Mouse (Mus musculus): ENCODE measurements around the gene Pacsin2. TPM values are rescaled to one million over a fixed set of nuclear protein-coding genes. Genes with fewer than 3 reads are reported as not detected.
A peak's percentile ranks its signal among the peaks of the same experiment; 100 is the strongest.

Gene Pacsin2
- polyA plus RNA-seq, 1 experiment from 2014 or later: 24.3 TPM

DNA sequence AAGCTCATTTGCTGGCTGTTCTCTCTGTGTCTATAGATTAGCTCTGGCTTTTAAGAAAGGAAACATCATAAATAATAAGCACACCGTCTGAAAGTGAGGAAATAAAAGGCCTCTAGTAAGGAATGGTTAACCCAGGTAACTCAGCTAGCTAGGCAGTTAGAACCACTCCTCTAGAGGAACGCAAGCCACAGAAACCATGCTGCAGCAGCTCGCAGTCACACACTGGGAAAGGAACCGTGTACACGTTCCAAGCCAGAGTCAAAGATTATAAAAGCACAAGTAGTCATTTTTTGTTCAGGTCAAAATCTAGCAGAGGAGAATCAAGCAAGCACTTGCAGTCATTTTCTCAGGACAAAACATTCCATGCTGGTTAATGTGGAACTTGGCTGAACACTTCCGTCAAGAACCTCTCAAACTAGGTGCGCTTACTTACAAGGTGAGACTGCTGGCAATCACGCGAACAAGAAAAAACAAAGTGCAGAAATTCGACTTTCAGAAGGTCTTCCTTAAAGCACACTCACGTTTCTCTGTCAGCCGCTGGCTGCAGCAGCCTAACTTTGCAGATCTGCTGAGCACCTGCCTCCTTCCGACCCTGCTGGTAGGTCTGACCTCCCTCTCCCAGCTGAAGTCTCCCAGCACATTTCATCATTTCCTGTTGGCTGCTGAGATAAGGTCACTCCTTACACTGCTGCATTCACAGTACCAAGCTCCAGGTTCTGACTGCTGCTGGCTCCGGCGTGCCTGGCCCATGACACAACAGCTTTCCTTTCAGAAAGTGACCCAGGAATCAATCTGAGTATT, 32.0 kb downstream of the Pacsin2 start:
- peak overlapping the region; percentile 41 for H3K4me3 ChIP-seq (ENCODE audit: low read depth, low read length)
- peak overlapping the region; percentile 76 for H3K4me2 ChIP-seq (ENCODE audit: low read depth, low read length)
- WGBS (ENCODE audit: insufficient replicate concordance): 11% methylated on average over 15 of the region's 15 CpGs
- H3K27ac ChIP-seq (ENCODE audit: low read depth): peak overlapping the region; percentile 80
- no peaks in the 10 kb centered on the region for H3K27me3 ChIP-seq (ENCODE audit: insufficient read depth, low read length)
- H3K36me3 ChIP-seq (replicated peaks; ENCODE audit: insufficient read depth, low read length): no peaks in the 10 kb centered on the region
- peak; percentile 90 for ATAC-seq
- TF ChIP-seq EP300 (IDR thresholded peaks at IDR 0.05; ENCODE audit: low read depth): no peak; the same call in 1 of the 2 replicates
- TF ChIP-seq CTCF (IDR thresholded peaks at IDR 0.05; ENCODE audit: low read depth): peak; percentile 25
- peak; percentile 59 for DNase-seq
- peak overlapping the region; percentile 17 for H3K9ac ChIP-seq (replicated peaks)
- no peaks in the 10 kb centered on the region for H3K9me3 ChIP-seq (ENCODE audit: low read length)
- peaks cover 50% of the 10 kb centered on the region for H3K4me1 ChIP-seq (ENCODE audit: insufficient read depth)

DNA sequence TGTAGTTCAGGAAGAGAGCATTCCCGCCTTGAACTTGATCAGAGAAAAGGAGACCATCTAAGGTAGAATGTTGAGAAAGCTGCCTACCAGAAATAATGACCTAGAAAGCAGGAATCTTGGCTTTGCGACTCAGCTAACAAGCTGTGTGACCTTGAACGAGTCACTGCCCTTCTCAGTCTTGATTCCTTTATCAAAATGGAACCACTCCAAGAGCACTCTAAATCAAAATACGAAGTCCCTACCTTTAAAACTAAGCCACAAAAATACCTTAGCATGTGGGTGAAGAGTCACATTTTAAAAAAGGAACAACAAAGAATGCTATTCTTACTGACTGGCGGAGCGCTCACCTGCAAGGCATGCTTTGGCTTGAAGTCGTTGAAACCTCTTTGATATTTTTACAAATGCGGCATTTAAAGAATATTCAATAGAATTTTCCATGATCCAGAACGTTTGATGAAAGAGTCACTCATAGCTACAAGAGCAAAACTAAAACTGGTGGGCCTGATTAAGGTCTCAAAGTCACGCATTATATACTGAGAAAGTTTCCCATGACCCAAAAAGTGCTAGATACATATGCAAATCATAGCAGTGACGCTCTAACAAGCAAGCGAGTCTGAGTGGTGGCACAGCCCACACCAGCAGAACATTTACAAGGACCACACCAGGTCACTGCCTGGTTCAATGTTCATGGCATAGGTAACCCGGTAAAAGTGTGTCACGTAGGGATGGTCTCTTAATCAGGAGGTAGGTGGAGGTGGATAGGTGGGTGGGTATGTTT, 33.2 kb downstream of the Pacsin2 start:
- peak overlapping the region; percentile 80 for H3K27ac ChIP-seq (ENCODE audit: low read depth)
- WGBS (ENCODE audit: insufficient replicate concordance): 81% methylated on average over 14 of the region's 14 CpGs
- no peak for TF ChIP-seq EP300 (IDR thresholded peaks at IDR 0.05; ENCODE audit: low read depth)
- TF ChIP-seq CTCF (IDR thresholded peaks at IDR 0.05; ENCODE audit: low read depth): no peak
- no peaks in the 10 kb centered on the region for H3K9me3 ChIP-seq (ENCODE audit: low read length)
- ATAC-seq (no peak), DNase-seq (no peak)
- H3K9ac ChIP-seq (replicated peaks): no peak overlapping the region
- H3K27me3 ChIP-seq (ENCODE audit: insufficient read depth, low read length): no peaks in the 10 kb centered on the region
- H3K36me3 ChIP-seq (replicated peaks; ENCODE audit: insufficient read depth, low read length): no peaks in the 10 kb centered on the region
- H3K4me1 ChIP-seq (ENCODE audit: insufficient read depth): peaks cover 54% of the 10 kb centered on the region
- H3K4me2 ChIP-seq (ENCODE audit: low read depth, low read length): peak overlapping the region; percentile 76
- H3K4me3 ChIP-seq (ENCODE audit: low read depth, low read length): peak overlapping the region; percentile 41; the same call in 1 of the 2 replicates

DNA sequence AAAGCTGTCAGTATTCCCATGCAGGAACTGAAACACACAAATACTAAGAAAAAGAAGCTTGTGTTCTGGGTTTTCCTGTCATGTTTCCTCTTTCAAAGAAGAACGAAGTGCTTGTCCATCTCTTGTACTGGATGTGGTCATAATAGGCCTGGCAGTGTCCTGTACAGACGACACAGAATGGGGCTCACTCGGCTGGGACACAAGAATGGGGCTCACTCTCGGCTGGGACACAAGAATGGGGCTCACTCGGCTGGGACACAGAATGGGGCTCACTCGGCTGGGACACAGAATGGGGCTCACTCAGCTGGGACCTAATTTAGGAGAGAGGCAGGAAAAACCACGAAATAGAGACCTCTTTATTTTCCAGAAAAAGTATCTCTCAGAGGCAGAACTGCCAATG, 34.0 kb downstream of the Pacsin2 start:
- no peak overlapping the region for H3K4me3 ChIP-seq (ENCODE audit: low read depth, low read length)
- WGBS (ENCODE audit: insufficient replicate concordance): 49% methylated on average over 7 of the region's 7 CpGs
- H3K36me3 ChIP-seq (replicated peaks; ENCODE audit: insufficient read depth, low read length): no peaks in the 10 kb centered on the region
- no peak overlapping the region for H3K9ac ChIP-seq (replicated peaks)
- DNase-seq (no peak), ATAC-seq (no peak)
- H3K27me3 ChIP-seq (ENCODE audit: insufficient read depth, low read length): no peaks in the 10 kb centered on the region
- peaks cover 55% of the 10 kb centered on the region for H3K4me1 ChIP-seq (ENCODE audit: insufficient read depth)
- H3K4me2 ChIP-seq (ENCODE audit: low read depth, low read length): peak overlapping the region; percentile 6; the same call in 1 of the 2 replicates
- H3K27ac ChIP-seq (ENCODE audit: low read depth): peak overlapping the region; percentile 23; the same call in 1 of the 2 replicates
- H3K9me3 ChIP-seq (ENCODE audit: low read length): no peaks in the 10 kb centered on the region
- TF ChIP-seq EP300 (IDR thresholded peaks at IDR 0.05; ENCODE audit: low read depth): no peak
- no peak for TF ChIP-seq CTCF (IDR thresholded peaks at IDR 0.05; ENCODE audit: low read depth)

DNA sequence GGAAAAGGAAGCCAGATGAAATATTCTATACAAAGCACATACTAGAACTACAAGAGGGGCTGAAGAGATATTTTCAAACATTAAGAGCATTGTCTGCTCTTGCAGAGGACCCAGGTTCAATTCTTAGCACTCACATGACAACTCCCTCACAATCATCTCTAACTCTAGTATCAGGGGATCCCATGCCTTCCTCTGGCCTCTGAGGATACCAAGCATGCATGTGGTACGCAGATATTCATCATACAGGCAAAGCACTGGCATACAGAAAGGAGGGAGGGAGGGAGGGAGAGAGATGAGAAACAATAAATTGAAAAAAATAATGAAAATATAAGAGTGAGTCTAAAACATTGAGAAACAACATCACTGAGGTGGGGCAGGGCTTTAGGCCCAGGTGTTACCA, 35.8 kb downstream of the Pacsin2 start:
- ATAC-seq (no peak), DNase-seq (no peak)
- Histone ChIP-seq H3K4me2 (ENCODE audit: low read depth, low read length) (peak overlapping the region; percentile 15; the same call in 1 of the 2 replicates), H3K36me3 (replicated peaks; ENCODE audit: insufficient read depth, low read length) (no peaks in the 10 kb centered on the region), H3K4me1 (ENCODE audit: insufficient read depth) (peaks cover 59% of the 10 kb centered on the region), H3K27me3 (ENCODE audit: insufficient read depth, low read length) (no peaks in the 10 kb centered on the region), H3K9me3 (ENCODE audit: low read length) (no peaks in the 10 kb centered on the region), H3K9ac (replicated peaks) (no peak overlapping the region), H3K4me3 (ENCODE audit: low read depth, low read length) (no peak overlapping the region), H3K27ac (ENCODE audit: low read depth) (no peak overlapping the region)
- WGBS (ENCODE audit: insufficient replicate concordance): 72% methylated on average over 1 of the region's 1 CpGs
- TF ChIP-seq EP300 (IDR thresholded peaks at IDR 0.05; ENCODE audit: low read depth): peak; percentile 74
- no peak for TF ChIP-seq CTCF (IDR thresholded peaks at IDR 0.05; ENCODE audit: low read depth)

DNA sequence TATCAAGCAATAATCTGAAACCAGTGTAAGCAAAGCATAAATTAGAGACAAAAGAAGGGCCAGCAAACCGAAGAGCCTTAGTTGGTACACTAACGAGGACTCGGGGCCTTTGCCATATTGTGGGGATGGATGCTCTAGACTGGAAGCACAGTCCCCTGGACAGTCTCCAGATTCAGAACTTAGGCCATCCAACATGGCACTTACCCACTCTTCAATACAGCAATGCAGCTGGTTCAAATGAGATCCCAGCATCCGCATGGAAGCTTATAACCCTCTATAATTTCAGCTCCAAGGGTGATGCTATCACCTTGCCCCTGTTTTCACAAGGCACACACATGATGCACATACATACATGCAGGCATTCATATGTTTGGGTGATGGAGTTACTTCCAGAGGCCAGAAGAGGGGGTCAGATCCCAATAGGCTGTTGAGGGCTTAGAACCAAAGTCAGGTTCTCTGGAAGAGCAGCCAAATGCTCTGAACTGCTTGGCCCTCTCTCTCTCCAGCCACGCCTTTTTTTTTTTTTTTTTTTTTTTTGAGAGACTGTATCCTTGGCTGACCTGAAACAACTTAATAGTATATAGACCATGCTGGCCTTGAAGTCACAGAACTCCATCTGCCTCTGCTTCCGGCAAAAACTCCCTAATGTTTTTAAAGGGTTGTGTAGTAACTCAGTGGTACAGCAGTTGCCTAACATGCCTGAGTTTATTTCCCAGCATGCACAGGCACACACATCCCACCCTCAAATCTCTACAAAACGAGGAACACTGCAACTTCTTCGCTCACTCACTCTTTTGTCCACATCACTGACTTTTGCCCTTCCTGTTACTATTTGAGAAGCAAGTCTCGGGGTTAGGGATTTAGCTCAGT, 36.9 kb downstream of the Pacsin2 start:
- H3K27ac ChIP-seq (ENCODE audit: low read depth): peak overlapping the region; percentile 44; the same call in 1 of the 2 replicates
- no peaks in the 10 kb centered on the region for H3K36me3 ChIP-seq (replicated peaks; ENCODE audit: insufficient read depth, low read length)
- WGBS (ENCODE audit: insufficient replicate concordance): 64% methylated on average over 9 of the region's 9 CpGs
- H3K9ac ChIP-seq (replicated peaks): no peak overlapping the region
- ATAC-seq (no peak), DNase-seq (no peak)
- no peaks in the 10 kb centered on the region for H3K9me3 ChIP-seq (ENCODE audit: low read length)
- TF ChIP-seq EP300 (IDR thresholded peaks at IDR 0.05; ENCODE audit: low read depth) (no peak), CTCF (IDR thresholded peaks at IDR 0.05; ENCODE audit: low read depth) (peak; percentile 60)
- H3K4me2 ChIP-seq (ENCODE audit: low read depth, low read length): no peak overlapping the region
- no peaks in the 10 kb centered on the region for H3K27me3 ChIP-seq (ENCODE audit: insufficient read depth, low read length)
- peaks cover 58% of the 10 kb centered on the region for H3K4me1 ChIP-seq (ENCODE audit: insufficient read depth)
- H3K4me3 ChIP-seq (ENCODE audit: low read depth, low read length): no peak overlapping the region

Data from liver, postnatal 0 days (tissue).